Mouse (Mus musculus): ENCODE data around the gene Ehd1. TPM values are rescaled to one million over a fixed set of nuclear protein-coding genes. Genes with fewer than 3 reads are reported as not detected.

Gene Ehd1
- polyA plus RNA-seq, 1 experiment from 2014 or later: 75.6 TPM

DNA sequence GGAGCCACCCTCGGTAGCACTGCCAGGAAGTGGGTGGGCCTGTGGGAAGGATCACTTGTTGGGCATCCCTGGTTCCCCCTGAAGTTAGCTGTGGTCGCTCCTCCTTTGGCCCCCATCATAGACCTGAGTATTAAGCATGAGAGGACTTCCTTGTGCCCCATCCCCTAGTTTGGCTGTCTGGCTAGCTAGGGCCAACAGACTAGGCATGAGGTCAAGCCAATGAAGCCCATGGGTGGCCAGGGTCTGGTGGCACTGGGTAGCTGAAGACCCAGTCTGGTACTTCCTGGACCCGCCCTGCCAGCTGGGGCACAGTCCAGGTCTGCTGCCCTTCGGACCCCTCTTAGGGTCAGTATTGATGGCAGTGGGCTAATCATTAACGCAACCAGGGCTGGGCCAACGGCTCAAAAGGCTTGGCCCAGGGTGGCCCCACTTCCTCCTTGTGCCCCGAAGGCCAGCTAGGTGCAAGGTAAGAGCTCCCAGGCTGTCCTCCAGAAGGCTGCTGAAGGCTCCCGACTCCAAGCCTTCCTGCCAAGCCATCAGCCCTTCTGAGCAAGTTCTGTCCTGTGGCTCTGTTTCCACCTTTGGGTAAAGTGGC, 13.6 kb upstream of the Ehd1 start:
- peaks cover 9% of the 10 kb centered on the region; the same call in 1 of the 2 replicates for H3K27me3 ChIP-seq
- no peak overlapping the region for H3K4me3 ChIP-seq
- H3K4me1 ChIP-seq: no peaks in the 10 kb centered on the region
- 93% methylated on average over 8 of the region's 8 CpGs for WGBS
- H3K4me2 ChIP-seq: no peak overlapping the region
- H3K9me3 ChIP-seq (replicated peaks): no peaks in the 10 kb centered on the region
- H3K27ac ChIP-seq: no peak overlapping the region
- ATAC-seq: no peak
- H3K36me3 ChIP-seq (ENCODE audit: poor library complexity, severe bottlenecking): peaks cover 48% of the 10 kb centered on the region
- H3K9ac ChIP-seq: no peak overlapping the region

DNA sequence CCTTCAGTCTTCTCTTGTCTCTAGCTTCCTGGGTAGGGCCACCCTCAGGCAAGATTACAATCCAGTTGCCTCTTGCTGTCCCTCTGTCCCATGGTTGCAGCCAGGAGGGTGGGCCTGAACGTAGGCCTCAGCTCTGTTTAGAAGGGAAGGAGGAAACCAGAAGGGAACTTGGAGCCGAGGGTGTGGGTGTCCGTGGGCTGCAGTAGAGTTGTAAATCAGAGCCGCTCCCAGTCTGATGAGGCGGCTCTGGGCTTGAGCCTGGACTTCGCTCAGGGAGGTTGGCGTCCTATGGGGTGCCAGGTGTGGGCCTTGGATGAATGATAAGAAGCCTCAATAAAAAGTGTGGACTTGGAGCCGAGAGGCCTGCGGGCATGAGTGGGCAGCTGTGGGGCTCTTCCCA, 12.3 kb upstream of the Ehd1 start:
- Histone ChIP-seq H3K4me2 (no peak overlapping the region), H3K9ac (no peak overlapping the region), H3K9me3 (replicated peaks) (no peaks in the 10 kb centered on the region), H3K27me3 (peaks cover 9% of the 10 kb centered on the region; the same call in 1 of the 2 replicates), H3K36me3 (ENCODE audit: poor library complexity, severe bottlenecking) (peaks cover 35% of the 10 kb centered on the region), H3K4me3 (no peak overlapping the region), H3K27ac (no peak overlapping the region), H3K4me1 (no peaks in the 10 kb centered on the region)
- WGBS: 84% methylated on average over 9 of the region's 9 CpGs
- ATAC-seq: no peak

DNA sequence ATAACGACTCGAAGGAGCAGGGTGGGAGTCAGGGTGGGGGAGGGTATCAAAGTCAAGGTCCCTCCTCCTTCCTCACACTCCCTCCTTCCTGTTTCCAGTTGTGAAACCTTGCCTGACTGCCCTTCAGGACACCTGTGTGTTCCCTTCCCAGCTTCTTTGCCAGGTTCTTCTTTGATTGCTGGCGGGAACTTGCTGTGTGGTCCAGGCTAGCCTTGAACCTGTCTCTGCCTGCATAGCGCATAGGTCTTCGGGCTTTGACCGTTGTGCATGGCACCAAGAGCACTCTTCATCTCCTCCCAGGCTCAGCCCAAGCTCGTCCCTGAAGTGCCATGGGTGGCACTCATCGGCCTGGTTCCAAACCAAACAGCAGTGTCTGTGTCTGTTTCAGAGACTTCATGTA, 11.6 kb upstream of the Ehd1 start:
- Histone ChIP-seq H3K27me3 (peaks cover 9% of the 10 kb centered on the region; the same call in 1 of the 2 replicates), H3K36me3 (ENCODE audit: poor library complexity, severe bottlenecking) (peaks cover 30% of the 10 kb centered on the region), H3K4me3 (no peak overlapping the region), H3K4me1 (no peaks in the 10 kb centered on the region), H3K9ac (no peak overlapping the region), H3K9me3 (replicated peaks) (no peaks in the 10 kb centered on the region), H3K27ac (no peak overlapping the region), H3K4me2 (no peak overlapping the region)
- ATAC-seq: no peak
- WGBS: 90% methylated on average over 8 of the region's 8 CpGs

DNA sequence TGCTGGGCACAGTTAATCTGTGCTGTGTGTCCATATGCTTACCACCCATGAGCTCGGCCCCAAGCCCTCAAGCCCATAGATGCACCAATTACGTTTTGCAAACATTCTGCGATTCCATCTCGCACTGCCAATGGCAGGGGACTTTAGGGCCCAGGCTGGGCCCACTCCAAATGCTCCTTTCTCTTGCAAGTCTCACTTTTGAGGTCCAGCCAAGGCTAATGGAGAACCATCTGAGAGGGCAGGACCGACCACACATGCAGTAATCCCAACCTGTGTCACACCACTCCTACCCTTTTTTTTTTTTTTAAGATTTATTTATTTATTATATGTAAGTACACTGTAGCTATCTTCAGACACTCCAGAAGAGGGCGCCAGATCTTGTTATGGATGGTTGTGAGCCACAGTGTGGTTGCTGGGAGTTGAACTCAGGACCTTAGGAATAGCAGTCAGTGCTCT, 10.8 kb upstream of the Ehd1 start:
- WGBS: 70% methylated on average over 6 of the region's 6 CpGs
- Histone ChIP-seq H3K36me3 (ENCODE audit: poor library complexity, severe bottlenecking) (peaks cover 22% of the 10 kb centered on the region), H3K9me3 (replicated peaks) (no peaks in the 10 kb centered on the region), H3K9ac (no peak overlapping the region), H3K4me3 (no peak overlapping the region), H3K4me2 (no peak overlapping the region), H3K27ac (no peak overlapping the region), H3K27me3 (peaks cover 9% of the 10 kb centered on the region; the same call in 1 of the 2 replicates), H3K4me1 (no peaks in the 10 kb centered on the region)
- no peak for ATAC-seq

DNA sequence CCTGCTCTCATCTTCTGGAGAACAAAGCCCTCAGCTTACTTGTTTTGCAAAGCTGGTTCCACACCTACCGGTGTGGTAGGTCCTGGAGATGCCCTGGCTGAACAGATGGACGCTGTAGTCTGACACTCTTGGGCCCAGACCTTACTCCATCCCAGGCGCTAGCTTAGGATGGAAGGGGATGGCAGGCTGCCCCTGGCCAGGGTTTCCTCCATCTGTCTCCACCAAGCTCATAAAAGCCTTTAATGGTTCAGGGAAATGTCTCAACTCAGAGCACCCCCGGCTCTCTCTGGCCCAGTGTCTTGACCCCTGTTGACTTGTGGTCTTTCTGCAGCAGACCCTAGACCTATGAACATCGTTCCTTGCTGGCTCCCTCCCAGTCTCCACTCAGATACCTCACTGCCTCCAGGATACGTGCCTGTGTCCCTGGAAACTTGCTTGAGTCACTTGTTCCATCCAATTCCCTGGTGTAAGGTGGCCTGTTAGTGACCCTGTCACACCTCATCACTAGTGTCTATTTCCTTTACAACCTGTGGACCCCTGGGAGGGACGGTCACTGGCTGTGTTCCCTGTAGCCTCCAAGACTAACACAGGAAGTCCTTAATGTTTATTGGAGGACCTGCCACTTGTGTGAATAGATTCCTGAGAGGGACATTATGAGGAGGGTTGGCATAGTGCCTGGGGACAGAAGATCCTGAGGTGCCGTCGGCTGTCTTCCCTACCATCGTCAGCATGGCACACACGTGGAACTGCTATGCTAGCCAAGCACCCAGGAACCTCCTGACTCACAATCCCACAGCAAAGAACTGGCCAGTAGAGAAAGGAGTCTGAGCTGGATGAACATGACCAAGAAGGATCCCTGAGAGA, 9.0 kb upstream of the Ehd1 start:
- peak; percentile 13; the same call in 1 of the 2 replicates for ATAC-seq
- no peak overlapping the region for H3K4me2 ChIP-seq

DNA sequence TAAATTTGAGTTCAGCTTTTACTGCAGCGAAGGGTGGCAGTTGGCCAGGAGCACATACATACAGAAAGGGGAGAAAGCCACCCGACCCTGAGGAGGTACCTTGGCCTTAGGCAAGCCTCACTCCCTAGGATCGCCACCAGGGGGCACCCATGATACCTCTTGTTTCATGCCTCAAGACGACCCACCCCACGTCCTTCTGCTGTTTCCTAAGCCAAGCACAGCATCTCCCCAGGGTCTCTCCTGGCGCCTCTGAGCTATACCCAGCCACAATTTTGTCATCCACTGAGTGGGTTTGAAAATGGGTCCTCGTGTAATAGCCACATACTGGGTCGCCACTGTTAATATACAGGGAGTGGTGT, 8.4 kb upstream of the Ehd1 start:
- Histone ChIP-seq H3K4me1 (no peaks in the 10 kb centered on the region), H3K36me3 (ENCODE audit: poor library complexity, severe bottlenecking) (no peaks in the 10 kb centered on the region), H3K4me2 (no peak overlapping the region), H3K9me3 (replicated peaks) (no peaks in the 10 kb centered on the region), H3K27ac (no peak overlapping the region), H3K27me3 (peaks cover 9% of the 10 kb centered on the region; the same call in 1 of the 2 replicates), H3K4me3 (no peak overlapping the region), H3K9ac (no peak overlapping the region)
- 13% methylated on average over 8 of the region's 8 CpGs for WGBS
- peak; percentile 78 for ATAC-seq

More for the DNA sequence above, 9.0 kb upstream of the Ehd1 start:
- Histone ChIP-seq H3K36me3 (ENCODE audit: poor library complexity, severe bottlenecking) (peaks cover 4% of the 10 kb centered on the region; the same call in 1 of the 2 replicates), H3K27me3 (peaks cover 9% of the 10 kb centered on the region; the same call in 1 of the 2 replicates), H3K9ac (no peak overlapping the region), H3K27ac (no peak overlapping the region), H3K9me3 (replicated peaks) (no peaks in the 10 kb centered on the region), H3K4me3 (no peak overlapping the region), H3K4me1 (no peaks in the 10 kb centered on the region)
- 78% methylated on average over 11 of the region's 11 CpGs for WGBS

DNA sequence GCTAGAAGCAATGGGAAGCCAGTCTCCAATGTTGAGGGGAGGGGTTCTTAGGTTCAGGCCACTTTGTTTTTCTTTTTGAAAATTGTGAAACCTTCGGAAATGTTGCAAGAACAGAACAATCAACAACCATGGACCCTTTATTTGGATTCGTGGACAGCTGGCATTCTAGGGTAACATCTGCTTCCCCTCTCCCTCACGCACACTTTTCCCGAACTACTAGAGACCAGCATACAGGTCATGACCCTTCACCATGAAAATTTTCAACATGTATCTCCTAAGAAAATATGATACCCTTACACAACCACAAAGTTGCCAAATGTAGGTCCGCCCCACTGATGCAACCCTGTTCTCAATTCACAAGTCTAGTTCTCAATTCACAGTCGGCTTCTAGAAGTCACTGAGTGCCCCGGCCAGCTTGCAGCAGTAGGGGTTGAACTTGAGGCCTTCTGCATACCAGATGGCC, 7.8 kb upstream of the Ehd1 start:
- WGBS: 89% methylated on average over 7 of the region's 7 CpGs
- H3K36me3 ChIP-seq (ENCODE audit: poor library complexity, severe bottlenecking): no peaks in the 10 kb centered on the region
- no peak overlapping the region for H3K4me2 ChIP-seq
- no peaks in the 10 kb centered on the region for H3K4me1 ChIP-seq
- no peak overlapping the region for H3K4me3 ChIP-seq
- H3K27ac ChIP-seq: no peak overlapping the region
- no peak for ATAC-seq
- peaks cover 9% of the 10 kb centered on the region; the same call in 1 of the 2 replicates for H3K27me3 ChIP-seq
- no peaks in the 10 kb centered on the region for H3K9me3 ChIP-seq (replicated peaks)
- H3K9ac ChIP-seq: no peak overlapping the region

DNA sequence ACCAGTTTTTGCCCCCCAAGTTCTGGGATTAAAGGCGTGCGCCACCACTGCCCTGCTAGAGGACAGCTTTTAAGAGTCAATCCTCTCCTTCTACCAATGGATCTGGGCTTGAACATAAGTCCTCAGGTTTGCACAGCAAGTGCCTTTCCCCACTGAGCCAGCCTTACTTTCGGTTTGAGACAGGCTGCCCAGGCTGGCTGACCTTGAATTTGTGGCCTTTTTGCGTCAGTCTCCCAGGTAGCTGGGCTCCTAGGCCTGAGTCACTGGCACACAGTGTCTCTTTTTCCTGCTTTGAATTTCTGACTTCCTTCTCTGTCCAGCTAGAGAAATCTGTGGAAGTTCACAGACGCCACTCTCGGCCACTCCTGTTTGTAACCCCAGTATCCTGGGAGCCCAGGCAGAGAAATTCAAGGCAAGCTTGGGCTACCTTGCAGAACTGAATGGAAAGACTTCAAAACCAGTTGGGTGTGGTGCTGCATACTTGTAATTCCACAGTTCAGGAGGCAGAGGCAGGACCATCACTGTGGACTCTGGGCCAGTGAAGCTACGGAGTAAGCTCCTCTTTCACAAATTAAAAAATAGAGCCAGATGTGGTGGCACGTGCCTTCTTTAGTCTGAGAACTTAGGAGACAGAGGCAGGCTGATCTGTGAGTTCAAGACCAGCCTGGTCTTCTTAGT, 6.6 kb upstream of the Ehd1 start:
- H3K36me3 ChIP-seq (ENCODE audit: poor library complexity, severe bottlenecking): no peaks in the 10 kb centered on the region
- H3K27ac ChIP-seq: no peak overlapping the region
- no peak for ATAC-seq
- 91% methylated on average over 8 of the region's 8 CpGs for WGBS
- peaks cover 9% of the 10 kb centered on the region; the same call in 1 of the 2 replicates for H3K27me3 ChIP-seq
- H3K4me3 ChIP-seq: no peak overlapping the region
- H3K4me2 ChIP-seq: no peak overlapping the region
- H3K9ac ChIP-seq: no peak overlapping the region
- no peaks in the 10 kb centered on the region for H3K9me3 ChIP-seq (replicated peaks)
- H3K4me1 ChIP-seq: no peaks in the 10 kb centered on the region

DNA sequence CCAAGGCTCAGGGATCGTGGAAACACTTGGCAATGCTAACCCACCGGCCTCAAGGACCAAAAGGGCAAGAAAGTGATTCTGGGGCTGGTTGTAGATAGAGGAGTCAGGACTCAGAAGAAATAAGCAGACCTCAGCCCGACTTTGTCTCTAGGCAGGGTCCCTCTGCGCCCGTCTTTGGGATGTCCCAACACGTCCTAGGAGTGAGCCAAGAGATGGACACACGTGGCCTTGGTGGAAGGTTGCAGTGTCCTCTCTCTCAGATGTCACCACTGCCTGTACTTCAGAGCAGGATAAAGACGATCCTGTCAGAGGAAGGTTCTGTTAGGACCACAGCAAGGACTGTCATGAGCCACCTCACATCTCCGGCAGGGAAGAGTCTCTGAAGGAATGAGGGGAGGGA, 5.9 kb upstream of the Ehd1 start:
- Histone ChIP-seq H3K36me3 (ENCODE audit: poor library complexity, severe bottlenecking) (no peaks in the 10 kb centered on the region), H3K27ac (no peak overlapping the region), H3K9me3 (replicated peaks) (no peaks in the 10 kb centered on the region), H3K27me3 (peaks cover 9% of the 10 kb centered on the region; the same call in 1 of the 2 replicates), H3K4me1 (peaks cover 6% of the 10 kb centered on the region), H3K4me3 (no peak overlapping the region), H3K4me2 (no peak overlapping the region), H3K9ac (peak overlapping the region; percentile 57)
- ATAC-seq: no peak
- WGBS: 61% methylated on average over 9 of the region's 9 CpGs

DNA sequence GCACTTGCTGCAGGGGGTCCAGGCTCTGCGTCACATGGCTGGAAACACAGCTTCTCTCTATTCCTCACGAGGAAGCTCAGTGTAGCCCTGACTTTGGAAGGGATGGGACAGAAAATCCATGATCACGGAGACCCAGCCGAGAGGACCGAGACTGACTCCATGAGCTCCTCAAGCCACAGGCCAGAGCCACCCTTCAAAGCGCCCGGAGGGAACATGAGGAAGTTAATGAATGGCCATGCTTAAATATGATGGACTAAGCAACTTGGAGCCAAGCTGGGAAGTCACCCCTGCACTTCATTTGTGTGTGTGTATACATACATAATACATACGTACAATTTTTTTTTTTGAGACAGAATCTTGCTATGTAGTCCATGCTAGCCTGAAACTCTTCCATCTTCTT, 5.3 kb upstream of the Ehd1 start:
- H3K9ac ChIP-seq: peak overlapping the region; percentile 57
- peaks cover 9% of the 10 kb centered on the region; the same call in 1 of the 2 replicates for H3K27me3 ChIP-seq
- no peak overlapping the region for H3K4me2 ChIP-seq
- no peaks in the 10 kb centered on the region for H3K36me3 ChIP-seq (ENCODE audit: poor library complexity, severe bottlenecking)
- WGBS: 33% methylated on average over 8 of the region's 8 CpGs
- H3K27ac ChIP-seq: no peak overlapping the region
- H3K4me1 ChIP-seq: peaks cover 11% of the 10 kb centered on the region
- no peak for ATAC-seq
- no peak overlapping the region for H3K4me3 ChIP-seq
- H3K9me3 ChIP-seq (replicated peaks): no peaks in the 10 kb centered on the region

DNA sequence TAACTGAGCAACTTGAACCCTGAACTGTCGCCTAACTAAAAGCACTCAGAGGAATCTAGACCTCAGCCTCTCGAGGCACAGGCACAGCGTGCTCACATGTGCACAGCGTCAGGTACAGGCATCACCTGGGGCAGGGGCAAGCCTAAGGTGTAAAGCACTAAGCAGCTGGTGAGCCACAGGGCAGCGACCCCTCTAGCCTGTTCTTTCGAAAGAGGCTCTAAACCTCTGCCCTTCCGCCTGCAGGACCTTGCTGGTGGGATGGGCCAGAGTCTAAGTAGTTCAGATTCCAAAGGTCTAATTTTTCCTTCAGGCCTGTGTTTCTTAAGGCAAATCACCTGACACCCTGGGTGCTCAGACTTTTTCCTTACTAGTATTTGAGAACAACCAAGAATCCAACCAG, 4.5 kb upstream of the Ehd1 start:
- no peak overlapping the region for H3K4me2 ChIP-seq
- H3K9ac ChIP-seq: no peak overlapping the region
- no peak overlapping the region for H3K27ac ChIP-seq
- no peak for ATAC-seq
- 67% methylated on average over 7 of the region's 7 CpGs for WGBS
- no peaks in the 10 kb centered on the region for H3K36me3 ChIP-seq (ENCODE audit: poor library complexity, severe bottlenecking)
- peaks cover 11% of the 10 kb centered on the region for H3K4me1 ChIP-seq
- H3K27me3 ChIP-seq: peaks cover 8% of the 10 kb centered on the region; the same call in 1 of the 2 replicates
- H3K4me3 ChIP-seq: no peak overlapping the region
- no peaks in the 10 kb centered on the region for H3K9me3 ChIP-seq (replicated peaks)

DNA sequence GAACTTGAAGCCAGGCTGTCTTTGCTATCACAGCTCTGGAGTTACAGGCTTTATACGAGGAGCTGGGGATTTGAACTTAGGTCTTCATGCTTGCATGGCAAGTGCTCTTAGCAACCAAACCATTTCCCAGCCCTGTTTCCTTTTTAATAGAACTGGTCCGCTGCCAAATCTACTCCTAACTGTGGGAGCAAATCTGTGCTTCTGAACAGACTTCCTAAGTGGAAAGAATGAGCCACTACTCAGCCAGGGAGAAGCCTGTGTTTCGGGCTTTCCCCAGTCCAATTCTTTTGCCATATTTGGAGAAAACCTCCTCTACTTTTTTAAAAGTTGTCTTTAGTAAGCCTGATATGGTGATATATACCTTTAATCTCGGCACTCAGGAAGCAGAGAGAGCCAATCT, 3.8 kb upstream of the Ehd1 start:
- H3K27ac ChIP-seq: no peak overlapping the region

More for the DNA sequence above, 3.8 kb upstream of the Ehd1 start:
- Histone ChIP-seq H3K4me2 (no peak overlapping the region), H3K9ac (no peak overlapping the region), H3K36me3 (ENCODE audit: poor library complexity, severe bottlenecking) (no peaks in the 10 kb centered on the region), H3K4me1 (peaks cover 13% of the 10 kb centered on the region), H3K4me3 (no peak overlapping the region), H3K27me3 (peaks cover under 1% of the 10 kb centered on the region; the same call in 1 of the 2 replicates), H3K9me3 (replicated peaks) (no peaks in the 10 kb centered on the region)
- no peak for ATAC-seq
- 85% methylated on average over 4 of the region's 4 CpGs for WGBS
